Mouse (Mus musculus) spleen, postnatal 4 days (tissue): ENCODE measurements around the gene Lypla2.

Source experiments
- DNase-seq, 2 experiments: peaks; one replicate each; pipeline ENCODE4 v3.0.0; 2022; ENCODE audit warnings: low spot score in 2 of 2

Lypla2 gene

DNA sequence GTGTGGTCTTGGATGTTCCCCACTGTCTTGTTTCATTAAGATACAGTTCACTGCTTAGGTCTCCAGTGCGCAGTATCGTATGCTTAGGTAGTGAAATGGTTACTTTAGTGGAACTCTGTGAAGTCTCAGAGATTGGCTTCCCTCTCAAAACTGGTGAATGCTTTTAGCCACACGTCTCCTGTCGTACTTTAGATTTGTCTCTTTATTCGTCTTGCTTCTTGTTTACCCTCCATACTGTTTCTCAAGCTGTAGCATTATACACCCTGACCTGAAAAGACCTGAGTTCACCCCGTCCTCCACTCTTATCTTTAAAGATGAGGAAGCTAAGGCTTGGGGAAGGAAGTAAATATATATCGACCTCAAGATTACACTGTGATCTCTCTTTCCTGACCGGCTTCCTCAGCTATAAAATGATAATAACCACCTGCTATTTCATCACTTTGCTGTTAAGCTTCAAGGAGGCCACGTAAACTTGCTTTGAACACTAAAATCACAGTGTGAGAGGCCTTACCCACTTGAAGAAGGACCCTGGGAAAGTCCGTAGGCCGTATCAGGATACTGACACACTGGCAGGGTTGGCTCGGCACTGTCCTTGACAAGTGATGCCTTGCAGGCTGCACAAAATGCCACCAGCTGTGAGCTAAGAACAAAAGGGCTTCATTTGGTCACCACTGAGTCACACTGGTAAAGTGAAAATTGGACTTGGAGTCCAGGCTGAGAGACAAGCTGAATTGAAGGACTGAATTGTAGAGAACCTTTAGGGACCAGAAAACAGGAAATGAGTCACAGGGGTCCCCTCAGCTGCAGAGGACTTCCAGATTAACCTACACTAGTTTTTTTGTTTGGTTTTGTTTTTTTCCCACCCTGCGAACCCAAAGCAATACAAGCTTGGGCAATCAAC lies 735 bp upstream of the Lypla2 start:
- peak in 1 of 2 experiments; percentile 68 for DNase-seq

DNA sequence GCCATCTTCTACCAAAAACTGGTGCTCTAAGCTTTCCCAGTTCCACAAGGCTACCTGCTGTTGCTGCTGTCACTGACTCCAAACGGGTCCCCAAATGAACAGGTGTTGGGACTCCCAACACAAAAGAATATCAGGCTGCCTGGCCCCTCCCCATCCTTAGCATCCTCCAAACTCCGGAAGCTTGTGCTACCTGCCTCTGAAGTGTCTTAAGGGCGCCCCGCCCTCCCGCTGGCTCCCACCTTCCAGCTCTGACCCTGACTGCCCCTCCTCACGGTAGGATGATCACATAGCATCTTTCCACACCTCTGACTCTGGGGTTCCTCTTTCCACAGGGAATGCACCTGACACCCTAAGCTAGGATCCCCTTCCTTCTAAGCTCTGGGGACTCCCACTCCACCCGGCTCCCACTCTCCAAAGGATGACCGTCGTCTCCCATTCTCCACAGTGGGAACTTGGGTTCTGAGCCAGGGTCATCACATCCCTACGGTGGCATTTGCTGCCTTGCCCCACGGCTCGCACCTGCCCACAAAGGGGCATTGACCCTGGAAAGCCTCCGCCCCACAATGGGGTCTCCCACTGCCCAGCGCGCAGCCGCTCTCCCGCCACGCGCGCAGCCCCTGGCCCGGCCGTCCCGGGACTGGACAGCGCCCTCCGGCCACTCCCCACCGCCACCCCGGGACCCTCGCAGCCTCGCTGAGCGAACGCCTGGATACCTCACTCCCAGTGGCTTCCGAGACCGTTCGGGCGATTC lies 446 bp downstream of the Lypla2 start:
- DNase-seq = no peak

- peak; percentile 10 to 59 for DNase-seq
Observed at GRCm38 (mm10) chr4:135970585-135970984, 1.8 kb downstream of the Lypla2 start.

DNA sequence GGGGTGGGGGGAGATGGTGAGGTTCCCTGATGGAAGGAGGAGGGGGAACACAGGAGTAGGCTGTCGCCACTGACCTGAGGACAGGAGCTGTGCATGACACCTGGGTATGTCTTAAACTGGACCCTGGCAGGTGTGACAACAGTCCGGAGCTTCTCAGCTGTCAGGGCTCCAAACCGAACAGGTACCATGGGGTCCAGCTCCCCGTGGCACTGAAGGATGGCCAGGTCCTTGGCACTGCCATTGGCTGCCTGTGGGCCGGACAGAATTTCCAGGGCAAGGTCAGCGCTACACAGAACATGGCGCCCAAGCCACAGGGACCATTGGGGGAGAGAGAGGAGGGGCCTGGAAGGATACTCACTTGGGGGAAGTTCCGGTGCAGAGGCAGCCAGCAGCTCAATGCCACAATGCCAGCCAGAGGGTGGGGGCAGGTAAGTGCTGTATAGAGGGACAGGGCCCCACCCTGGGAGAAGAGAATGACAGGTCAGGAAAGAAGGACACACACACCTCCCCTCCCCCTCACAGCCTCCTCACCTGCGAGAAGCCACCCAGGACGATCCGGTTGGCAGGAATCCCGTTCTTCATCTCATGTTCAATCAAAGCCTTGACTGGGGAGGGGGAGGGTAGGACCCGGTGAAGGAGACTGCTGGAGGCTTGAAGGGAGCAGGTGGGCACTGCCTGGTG lies 3.2 kb downstream of the Lypla2 start:
- no peak for DNase-seq

DNA sequence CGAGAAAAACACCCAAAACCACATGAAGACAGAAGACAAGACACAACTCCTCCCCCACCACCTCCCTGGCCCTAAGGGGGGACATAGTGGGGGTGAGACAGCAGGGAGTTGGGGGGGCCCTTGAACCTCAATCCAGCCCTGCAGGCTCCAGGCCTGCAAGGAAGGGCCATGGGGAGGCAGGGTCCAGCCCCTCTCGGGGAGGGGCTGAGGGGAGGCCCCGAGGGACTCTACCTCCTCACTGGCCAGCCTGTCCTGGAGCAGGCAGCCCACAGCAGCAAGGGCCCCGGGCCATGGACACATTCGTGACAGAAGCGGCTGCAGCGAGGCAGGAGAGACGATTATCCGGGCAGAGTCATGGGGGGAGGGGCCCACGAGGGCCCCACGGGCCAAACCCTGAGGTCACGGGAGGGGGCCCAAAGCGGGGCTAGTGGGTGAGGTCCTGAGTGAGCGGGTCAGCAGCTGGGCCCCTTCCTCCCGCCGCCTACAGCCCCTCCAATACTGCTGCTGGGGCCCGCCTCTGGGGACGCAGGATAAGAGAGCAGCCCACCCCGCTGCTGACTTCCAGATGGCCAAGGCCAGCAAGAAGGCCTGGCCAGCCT lies 4.1 kb downstream of the Lypla2 start:
- peak in 1 of 2 experiments; percentile 64 for DNase-seq

- DNase-seq = peak in 1 of 2 experiments; percentile 60
Observed at GRCm38 (mm10) chr4:135967086-135967760, 5.2 kb downstream of the Lypla2 start.

GRCm38 (mm10) chr4:135966283-135966682 lies 6.1 kb downstream of the Lypla2 start:
- DNase-seq = peak in 1 of 2 experiments; percentile 65

GRCm38 (mm10) chr4:135965113-135965512 lies 7.3 kb downstream of the Lypla2 start:
- peak in 1 of 2 experiments; percentile 61 for DNase-seq

DNA sequence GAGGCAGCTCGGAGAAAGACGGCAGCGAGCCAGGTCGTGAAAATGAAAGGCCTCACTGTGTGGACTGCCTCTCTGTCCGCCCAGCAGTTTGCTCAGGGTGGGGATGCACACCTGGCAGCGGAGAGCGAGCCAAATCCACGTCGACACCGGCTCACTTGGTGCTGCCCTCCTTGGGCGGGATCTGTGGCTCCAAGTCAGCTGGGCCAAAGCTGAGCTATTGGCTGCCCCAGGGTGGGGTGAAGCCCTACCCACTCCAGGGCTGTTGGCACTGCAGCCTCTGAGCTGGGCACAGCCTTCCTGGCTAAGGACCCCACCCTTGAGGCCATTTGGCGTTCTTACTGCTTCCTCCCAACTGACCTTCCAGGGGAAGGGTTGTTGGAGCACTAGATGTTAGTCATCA lies 8.0 kb downstream of the Lypla2 start:
- DNase-seq = peak; percentile 59 to 78

- peak; percentile 92 to 95 for DNase-seq
Observed at GRCm38 (mm10) chr4:135963457-135964193, 8.8 kb downstream of the Lypla2 start, which contains the start of gene Gale. Gale (plus strand) TSS chr4:135963727.

- no peak for DNase-seq
Observed at GRCm38 (mm10) chr4:135962946-135963345, 9.5 kb downstream of the Lypla2 start.

GRCm38 (mm10) chr4:135962198-135962597 lies 10.2 kb downstream of the Lypla2 start:
- DNase-seq = peak in 1 of 2 experiments; percentile 62

GRCm38 (mm10) chr4:135961709-135962108 lies 10.7 kb downstream of the Lypla2 start:
- DNase-seq = peak in 1 of 2 experiments; percentile 62

- peak; percentile 84 to 94 for DNase-seq
Observed at GRCm38 (mm10) chr4:135960717-135961116, 11.7 kb downstream of the Lypla2 start.

DNA sequence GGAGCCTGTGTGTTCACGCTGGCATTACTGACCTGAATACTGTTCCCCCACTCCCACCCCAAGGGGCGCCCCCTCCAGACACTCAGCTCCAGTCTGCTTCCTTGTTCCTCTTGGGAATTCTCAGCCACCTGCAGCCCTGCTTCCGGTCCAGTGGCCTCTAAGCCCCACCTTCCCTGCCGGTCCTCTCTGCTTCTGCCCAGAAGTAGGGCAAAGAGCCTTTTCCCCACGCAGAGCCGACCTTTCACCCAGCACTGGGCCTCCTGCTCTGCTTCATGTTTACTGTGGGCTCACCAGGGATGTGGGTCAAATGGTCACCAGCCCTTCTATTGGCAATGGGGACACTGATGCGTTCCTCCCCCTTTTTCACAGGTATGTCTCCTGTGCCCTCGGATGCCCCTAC lies 14.1 kb downstream of the Lypla2 start:
- no peak for DNase-seq

- DNase-seq = no peak
Observed at GRCm38 (mm10) chr4:135955886-135956285, 16.5 kb downstream of the Lypla2 start.

DNA sequence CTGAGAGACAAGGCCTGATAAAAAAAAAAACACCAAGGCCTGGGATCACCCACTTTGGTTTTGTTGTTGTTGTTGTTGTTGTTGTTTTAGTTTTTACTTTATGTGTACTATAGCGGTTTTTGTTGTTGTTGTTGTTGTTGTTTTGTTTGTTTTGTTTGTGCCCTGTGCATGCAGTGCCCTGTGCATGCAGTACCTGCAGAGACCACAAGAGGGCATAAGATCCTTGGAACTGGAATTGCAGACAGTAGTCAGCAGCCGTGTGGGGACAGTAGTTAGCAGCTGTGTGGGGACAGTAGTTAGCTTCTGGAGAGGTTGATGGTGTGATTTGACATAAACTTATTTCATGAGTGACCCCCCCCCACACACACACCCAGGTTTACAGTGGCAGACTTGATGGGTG lies 18.2 kb downstream of the Lypla2 start:
- DNase-seq = peak; percentile 79 to 93

DNA sequence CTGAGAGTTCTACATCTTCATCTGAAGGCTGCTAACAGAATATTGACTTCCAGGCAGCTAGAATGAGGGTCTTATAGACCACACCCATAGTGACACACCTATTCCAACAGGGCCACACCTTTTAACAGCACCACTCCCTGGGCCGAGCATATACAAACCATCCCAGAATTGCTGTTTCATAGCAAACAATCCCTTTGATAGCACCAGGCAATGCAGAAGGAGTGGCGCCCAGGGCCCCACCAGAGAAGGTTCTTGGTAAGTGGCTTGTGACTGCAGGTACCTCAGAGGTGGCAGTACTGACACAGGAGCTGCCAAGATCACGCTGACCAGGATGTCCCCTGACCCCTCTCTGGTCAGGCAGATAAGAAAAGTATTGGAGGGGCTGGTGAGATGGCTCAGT lies 19.2 kb downstream of the Lypla2 start:
- DNase-seq = no peak

GRCm38 (mm10) chr4:135951505-135951904 lies 20.9 kb downstream of the Lypla2 start:
- DNase-seq = no peak

GRCm38 (mm10) chr4:135950365-135950764 lies 22.1 kb downstream of the Lypla2 start:
- no peak for DNase-seq
